Mouse (Mus musculus) NIH3T3 (cell line): ENCODE data around the gene Catspere2.
"Not testable (repeated sequence)": the region's sequence is repeated elsewhere in the genome, so short reads cannot be mapped to it uniquely, and the experiment has no call there.

Experiments
- DNase-seq: peaks from one replicate; pipeline ENCODE4 v3.0.0-alpha.2; 2012; ENCODE audit warnings: low read depth

The Catspere2 gene

GRCm38 (mm10) chr1:177983024-177983450 lies at the start of gene Catspere2:
TSS of gene Catspere2 (plus strand) at chr1:177983423.
- peak; percentile 93 for DNase-seq

GRCm38 (mm10) chr1:177940422-177940977 lies 42.7 kb upstream of the Catspere2 start:
- peak; percentile 36 for DNase-seq

GRCm38 (mm10) chr1:177981276-177981675 lies 1.9 kb upstream of the Catspere2 start:
- no peak for DNase-seq

GRCm38 (mm10) chr1:177983582-177983981 lies 359 bp downstream of the Catspere2 start:
- not testable (repeated sequence) for DNase-seq

GRCm38 (mm10) chr1:177984206-177984605 lies 983 bp downstream of the Catspere2 start:
- DNase-seq = no peak

GRCm38 (mm10) chr1:177987476-177987875 lies 4.3 kb downstream of the Catspere2 start:
- not testable (repeated sequence) for DNase-seq

GRCm38 (mm10) chr1:178072798-178073197 lies 89.6 kb downstream of the Catspere2 start:
- peak; percentile 29 for DNase-seq

GRCm38 (mm10) chr1:178097865-178098264 lies 114.6 kb downstream of the Catspere2 start:
- not testable (repeated sequence) for DNase-seq

- not testable (repeated sequence) for DNase-seq
Observed at GRCm38 (mm10) chr1:178108514-178108913, 125.3 kb downstream of the Catspere2 start.

- not testable (repeated sequence) for DNase-seq
Observed at GRCm38 (mm10) chr1:178122236-178122635, 139.0 kb downstream of the Catspere2 start.

- DNase-seq = no peak
Observed at GRCm38 (mm10) chr1:178134288-178134687, 151.1 kb downstream of the Catspere2 start.

GRCm38 (mm10) chr1:178146513-178146912 lies 163.3 kb downstream of the Catspere2 start:
- peak; percentile 66 for DNase-seq

GRCm38 (mm10) chr1:178146915-178147314 lies 163.7 kb downstream of the Catspere2 start:
- peak; percentile 68 for DNase-seq

GRCm38 (mm10) chr1:178182251-178182650 lies 199.0 kb downstream of the Catspere2 start:
- no peak for DNase-seq

- no peak for DNase-seq
Observed at GRCm38 (mm10) chr1:178185591-178185990, 202.4 kb downstream of the Catspere2 start.

GRCm38 (mm10) chr1:178187216-178187791 lies 204.1 kb downstream of the Catspere2 start, which contains the start of gene Desi2:
TSS of gene Desi2 (plus strand) at chr1:178187417.
- peak; percentile 96 for DNase-seq

- peak; percentile 75 for DNase-seq
Observed at GRCm38 (mm10) chr1:178187810-178188209, 204.6 kb downstream of the Catspere2 start.

GRCm38 (mm10) chr1:178188386-178188785 lies 205.2 kb downstream of the Catspere2 start:
- DNase-seq = no peak

GRCm38 (mm10) chr1:178205701-178206325 lies 222.6 kb downstream of the Catspere2 start:
- DNase-seq = peak; percentile 23

- not testable (repeated sequence) for DNase-seq
Observed at GRCm38 (mm10) chr1:178207856-178208255, 224.6 kb downstream of the Catspere2 start.

GRCm38 (mm10) chr1:178209966-178210365 lies 226.7 kb downstream of the Catspere2 start:
- no peak for DNase-seq

- DNase-seq = peak; percentile 82
Observed at GRCm38 (mm10) chr1:178217157-178217556, 233.9 kb downstream of the Catspere2 start.

GRCm38 (mm10) chr1:178218305-178218704 lies 235.1 kb downstream of the Catspere2 start:
- DNase-seq = peak; percentile 42
